Mouse (Mus musculus): ENCODE data around the gene Proser1.

DNA sequence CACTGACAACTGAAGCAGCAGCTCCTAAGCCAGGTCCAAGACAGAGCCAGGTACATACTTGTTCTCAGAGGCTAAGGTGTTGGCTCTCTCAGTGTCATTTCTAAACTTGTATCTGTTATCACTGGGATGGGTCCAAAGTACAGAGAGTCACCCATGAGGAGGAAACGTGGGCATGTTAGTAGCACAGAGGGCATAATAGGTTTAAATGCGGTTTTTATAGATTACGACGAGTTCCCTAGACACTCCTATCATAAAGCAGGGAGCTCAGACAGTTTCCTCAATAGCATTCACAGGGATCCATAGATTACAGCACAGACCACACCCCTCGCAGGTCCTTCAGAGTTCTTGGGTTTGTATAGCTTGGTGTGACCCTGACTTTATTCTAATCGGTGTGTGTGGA, 9.5 kb upstream of the Proser1 start:
- TF ChIP-seq POLR2A (IDR thresholded peaks at IDR 0.05; ENCODE audit: insufficient read length, low read depth) (no peak), MYOG (IDR thresholded peaks at IDR 0.05; ENCODE audit: control insufficient read depth in 1 of 3, insufficient read depth in 1 of 3, insufficient read length in 2 of 3, low read depth in 2 of 3) (no peak)

All from myocyte (in vitro differentiated cells).